25 mouse cellular contexts compared by ENCODE assay signal in genomic region chr9:45064421-45064820, GRCm38 (mm10). TPM values are rescaled to one million over a fixed set of nuclear protein-coding genes. Genes with fewer than 3 reads are reported as not detected.
"Had no signal": no experiment of that assay in that cellular context is flagged by ENCODE, and none has a peak within 500 bp of the region (broad histone marks: within the 10 kb centered on the region; RNA-seq: fewer than 3 reads in every experiment).

No protein-coding gene starts in this region.

- ATAC-seq: intestine, postnatal 0 days; lung, postnatal 0 days had no signal

- H3K4me3 ChIP-seq: layer of hippocampus, adult 2 months; neural tube, embryonic 12.5 days; neural tube, embryonic 15.5 days had no signal

- DNase-seq: kidney, adult 2 months; kidney, postnatal 25 days; layer of hippocampus, adult 9-11 months; lung, embryonic 14.5 days; midbrain, embryonic 14.5 days; thymus, adult 18-20 months; thymus, postnatal 36 days had no signal

- H3K9ac ChIP-seq: liver, embryonic 14.5 days; lung, embryonic 14.5 days; neural tube, embryonic 12.5 days; neural tube, embryonic 15.5 days had no signal

- H3K36me3 ChIP-seq: neural tube, embryonic 12.5 days; neural tube, embryonic 15.5 days had no signal

- H3K4me1 ChIP-seq: neural tube, embryonic 12.5 days; neural tube, embryonic 15.5 days had no signal

- H3K27ac ChIP-seq: kidney, postnatal 0 days; layer of hippocampus, adult 2 months; liver, embryonic 14.5 days; macrophage; neural tube, embryonic 12.5 days; neural tube, embryonic 15.5 days had no signal

- H3K9me3 ChIP-seq: neural tube, embryonic 12.5 days; neural tube, embryonic 15.5 days had no signal

- H3K4me2 ChIP-seq: lung, embryonic 14.5 days; midbrain, embryonic 11.5 days; neural tube, embryonic 12.5 days; neural tube, embryonic 15.5 days had no signal

RNA-seq across cellular contexts. Expression of gene Mpzl3, which starts 9.4 kb away (rescaled TPM):
- total RNA-seq: megakaryocyte-erythroid progenitor cell, adult 5-6 weeks had no signal

RNA-seq across cellular contexts. Expression of gene Jaml, which starts 14.6 kb away (rescaled TPM):
- total RNA-seq: midbrain, postnatal 0 days had no signal
- polyA plus RNA-seq: kidney, embryonic 14.5 days; testis, adult 2 months had no signal

RNA-seq across cellular contexts. Expression of gene Mpzl2, which starts 24.8 kb away (rescaled TPM):
- total RNA-seq: megakaryocyte-erythroid progenitor cell, adult 5-6 weeks had no signal
- polyA plus RNA-seq: macrophage had no signal

RNA-seq across cellular contexts. Expression of gene Scn2b, which starts 53.2 kb away (rescaled TPM):
- total RNA-seq: megakaryocyte-erythroid progenitor cell, adult 5-6 weeks had no signal

RNA-seq across cellular contexts. Expression of gene Cd3e, which starts 55.0 kb away (rescaled TPM):
- total RNA-seq: layer of hippocampus, adult 2 months; layer of hippocampus, postnatal 25 days; left cerebral cortex, adult 18-20 months; left cerebral cortex, postnatal 10 days; left cerebral cortex, postnatal 36 days; midbrain, postnatal 0 days had no signal
- polyA plus RNA-seq: kidney, embryonic 14.5 days; limb, embryonic 11.5 days; liver, embryonic 14.5 days; lung, embryonic 14.5 days; macrophage; midbrain, embryonic 11.5 days; midbrain, embryonic 14.5 days; neural tube, embryonic 12.5 days had no signal
